Mouse (Mus musculus) CH12.LX (cell line): ENCODE results near the gene Gm39653.

Experiments
- CTCF ChIP-seq, 2 experiments: IDR thresholded peaks in 1 of 2; conservative IDR thresholded peaks in 1 of 2; 2 replicates each; pipeline ENCODE4 v1.5.1; 2011 to 2012; ENCODE audit warnings: low read depth in 2 of 2, low read length in 2 of 2, improper control_type of control experiment in 1 of 2, inconsistent platforms in 1 of 2, mild to moderate bottlenecking in 1 of 2, moderate library complexity in 1 of 2
- HCFC1 ChIP-seq: IDR thresholded peaks from 2 replicates; pipeline ENCODE4 v1.6.1; 2012; ENCODE audit warnings: low read depth, mild to moderate bottlenecking, inconsistent platforms, low read length, improper control_type of control experiment

GRCm38 (mm10) chr1:63579153-63579552 lies 36.6 kb upstream of the Gm39653 start:
- TF ChIP-seq HCFC1 (no peak), CTCF (conservative IDR thresholded peaks at IDR 0.05 in 1 of 2, IDR thresholded peaks at IDR 0.05 in 1 of 2; ENCODE audit: low read depth in 2 of 2, low read length in 2 of 2) (no peak)
